Mouse (Mus musculus) thymus, adult 2 months (tissue): ENCODE results near the gene Grin2c.

Experiments used
- CTCF ChIP-seq: fragments of 200-500 bp; IDR thresholded peaks from 2 replicates; pipeline ENCODE4 v1.5.1; 2012; ENCODE audit warnings: mild to moderate bottlenecking, control low read depth, low read length, moderate library complexity, borderline replicate concordance; ENCODE audit not compliant: control insufficient read depth, poor library complexity, insufficient read depth; ENCODE audit errors: extremely low read depth
- POLR2A ChIP-seq: fragments of 200-500 bp; IDR thresholded peaks from 2 replicates; pipeline ENCODE4 v1.6.1; 2012; ENCODE audit warnings: mild to moderate bottlenecking, low read length, control low read depth, moderate library complexity; ENCODE audit not compliant: control insufficient read depth, poor library complexity, insufficient read depth; ENCODE audit errors: extremely low read depth

GRCm38 (mm10) chr11:115306863-115307262 is 39.8 kb upstream of the Grin2c start, which contains the start of gene Otop2:
- TF ChIP-seq CTCF: no peak
- no peak for TF ChIP-seq POLR2A
